Comparison of ENCODE assay signal across 1 mouse cellular context in genomic region chr2:155818596-155819391, GRCm38 (mm10).
TF ChIP-seq lines count a peak whose summit lies in the region.

No protein-coding gene starts in this region.

TF ChIP-seq in MEL, 35 proteins besides CTCF, POLR2A, EP300 and RAD21 (continued from another document):
- peak; percentile 70 for TF ChIP-seq HCFC1 (IDR thresholded peaks at IDR 0.05; ENCODE audit: low read depth, low read length)
